Mouse (Mus musculus): ENCODE data around the gene Vmn1r127.
"Not testable (repeated sequence)": the region's sequence is repeated elsewhere in the genome, so short reads cannot be mapped to it uniquely, and the experiment has no call there.

The Vmn1r127 gene

DNA sequence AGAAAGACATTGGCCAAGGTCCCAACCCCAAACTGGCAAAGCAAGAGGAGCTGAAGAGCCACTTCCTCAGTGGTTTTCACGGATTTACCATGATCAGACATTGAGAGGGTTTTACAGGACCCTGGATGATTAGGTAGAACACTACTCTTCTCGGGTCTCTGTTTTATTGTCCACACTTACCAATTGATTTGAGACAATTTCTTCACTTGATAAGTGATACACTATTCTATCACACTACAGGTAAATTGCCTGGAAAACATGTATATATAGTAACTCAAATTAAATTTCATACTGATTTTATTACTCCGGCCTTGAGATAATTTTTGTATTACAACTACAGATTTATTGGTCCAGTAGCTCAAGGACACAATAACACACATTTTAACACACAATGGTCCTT is at the start of gene Vmn1r127:
TSS of gene Vmn1r127 (minus strand) at position 101 of the 400 bp plus-strand sequence.
- DNase-seq, result not testable (repeated sequence)

DNA sequence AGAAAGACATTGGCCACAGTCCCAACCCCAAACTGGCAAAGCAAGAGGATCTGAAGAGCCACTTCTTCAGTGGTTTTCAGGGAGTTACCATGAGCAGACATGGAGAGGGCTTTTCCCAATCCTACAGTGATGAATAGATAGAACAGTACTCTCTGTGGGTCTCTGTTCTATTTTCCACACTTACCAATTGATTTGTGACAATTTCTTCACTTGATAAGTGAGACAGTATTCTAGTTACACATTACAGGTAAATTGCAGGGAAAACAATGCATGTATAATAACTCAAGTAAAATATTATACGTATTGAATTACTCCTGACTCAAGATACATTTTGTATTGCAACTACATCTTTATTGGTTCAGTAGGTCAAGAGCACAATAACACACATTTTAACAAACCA is 41.5 kb upstream of the Vmn1r127 start, which contains the start of gene Vmn1r129:
TSS of gene Vmn1r129 (minus strand) at position 101 of the 400 bp plus-strand sequence.
- DNase-seq, result not testable (repeated sequence)

DNA sequence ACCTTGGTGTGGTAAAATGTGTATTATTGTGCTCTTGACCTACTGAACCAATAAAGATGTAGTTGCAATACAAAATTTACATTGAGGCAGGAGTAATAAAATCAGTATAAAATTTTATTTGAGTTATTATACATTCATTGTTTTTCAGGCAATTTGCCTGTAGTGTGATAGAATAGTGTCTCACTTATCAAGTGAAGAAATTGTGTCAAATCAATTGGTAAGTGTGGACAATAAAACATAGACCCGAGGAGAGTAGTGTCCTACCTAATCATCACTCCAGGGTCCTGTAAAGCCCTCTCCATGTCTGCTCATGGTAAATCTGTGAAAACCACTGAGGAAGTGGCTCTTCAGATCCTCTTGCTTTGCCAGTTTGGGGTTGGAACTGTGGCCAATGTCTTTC is 29.4 kb upstream of the Vmn1r127 start, which contains the start of gene Vmn1r128:
TSS of gene Vmn1r128 (plus strand) at position 301 of the 400 bp plus-strand sequence.
- not testable (repeated sequence) for DNase-seq

DNA sequence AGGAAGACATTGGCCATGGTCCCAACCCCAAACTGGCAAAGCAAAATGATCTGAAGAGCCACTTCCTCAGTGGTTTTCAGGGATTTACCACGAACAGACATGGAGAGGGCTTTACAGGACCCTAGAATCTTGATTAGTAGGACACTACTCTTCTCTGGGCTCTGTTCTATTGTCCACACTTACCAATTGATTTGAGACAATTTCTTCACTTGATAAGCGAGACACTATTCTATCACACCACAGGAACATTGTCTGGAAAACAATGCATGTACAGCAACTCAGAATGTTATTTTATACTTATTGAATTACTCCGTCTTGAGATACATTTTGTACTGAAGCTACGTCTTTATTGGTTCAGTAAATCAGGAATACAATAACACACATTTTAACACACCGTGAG is 18.3 kb downstream of the Vmn1r127 start, which contains the start of gene Vmn1r126:
TSS of gene Vmn1r126 (minus strand) at position 101 of the 400 bp plus-strand sequence.
- DNase-seq, result not testable (repeated sequence)

DNA sequence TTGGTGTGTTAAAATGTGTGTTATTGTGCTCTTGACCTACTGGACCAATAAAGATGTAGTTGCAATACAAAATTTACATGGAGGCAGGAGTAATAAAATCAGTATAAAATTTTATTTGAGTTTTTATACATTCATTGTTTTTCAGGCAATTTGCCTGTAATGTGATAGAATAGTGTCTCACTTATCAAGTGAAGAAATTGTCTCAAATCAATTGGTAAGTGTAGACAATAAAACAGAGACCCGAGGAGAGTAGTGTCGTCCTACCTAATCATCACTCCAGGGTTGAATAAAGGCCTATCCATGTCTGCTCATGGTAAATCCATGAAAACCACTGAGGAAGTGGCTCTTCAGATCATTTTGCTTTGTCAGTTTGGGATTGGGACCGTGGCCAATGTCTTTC is 47.8 kb downstream of the Vmn1r127 start, which contains the start of gene Vmn1r125:
TSS of gene Vmn1r125 (plus strand) at position 301 of the 400 bp plus-strand sequence.
- not testable (repeated sequence) for DNase-seq

Data from cerebellum, adult 11 months (tissue).